Mouse (Mus musculus) limb, embryonic 12.5 days (tissue): ENCODE data around the gene Arid1b. TPM values are rescaled to one million over a fixed set of nuclear protein-coding genes. Genes with fewer than 3 reads are reported as not detected.

Experiments used
- ATAC-seq: fragments of 200-750 bp; cut with Nextera tagmentation; 2 replicates; pipeline ENCODE4 v1.8.0; 2017; ENCODE audit warnings: low read depth, moderate TSS enrichment; ENCODE audit not compliant: insufficient number of reproducible peaks, insufficient read depth, low FRiP score, low TSS enrichment
- H3K27ac ChIP-seq: fragments of 300-500 bp; sonication (generic); 2 replicates; pipeline ENCODE4 v1.5.1; 2016; ENCODE audit warnings: mild to moderate bottlenecking, moderate library complexity
- H3K27me3 ChIP-seq: fragments of 300-500 bp; sonication (generic); 2 replicates; pipeline ENCODE4 v1.6.1; 2016; ENCODE audit warnings: mild to moderate bottlenecking, moderate library complexity
- H3K36me3 ChIP-seq: fragments of 300-500 bp; sonication (generic); 2 replicates; pipeline ENCODE4 v1.6.1; 2016; ENCODE audit warnings: mild to moderate bottlenecking, moderate library complexity
- H3K4me1 ChIP-seq: fragments of 300-500 bp; sonication (generic); replicated peaks from 2 replicates; pipeline ENCODE4 v1.6.1; 2016
- H3K4me2 ChIP-seq: fragments of 300-500 bp; sonication (generic); 2 replicates; pipeline ENCODE4 v1.6.1; 2016; ENCODE audit warnings: mild to moderate bottlenecking, moderate library complexity
- H3K4me3 ChIP-seq: fragments of 300-500 bp; sonication (generic); replicated peaks from 2 replicates; pipeline ENCODE4 v1.5.1; 2016; ENCODE audit warnings: mild to moderate bottlenecking
- H3K9ac ChIP-seq: fragments of 300-500 bp; sonication (generic); replicated peaks from 2 replicates; pipeline ENCODE4 v1.6.1; 2016; ENCODE audit warnings: mild to moderate bottlenecking, moderate library complexity
- H3K9me3 ChIP-seq: fragments of 300-500 bp; sonication (generic); 2 replicates; pipeline ENCODE4 v1.6.1; 2016; ENCODE audit warnings: mild to moderate bottlenecking, moderate library complexity
- WGBS: fragments of 180-500 bp; shearing (Covaris S2); methylation state at CpG from one replicate; pipeline ENCODE4 v1.1.7; 2016; 5-methylcytosine and 5-hydroxymethylcytosine counted together
- polyA plus RNA-seq: library from polyadenylated mRNA; unstranded; fragments of >200 nt; fragmentation: Nextera tagmentation; extraction: Ambion mirVana; gene quantifications from 2 replicates; pipeline ENCODE4 v1.2.1, GENCODE M21; 2016

The Arid1b gene
- polyA plus RNA-seq, 1 experiment from 2014 or later = 18.2 TPM

DNA sequence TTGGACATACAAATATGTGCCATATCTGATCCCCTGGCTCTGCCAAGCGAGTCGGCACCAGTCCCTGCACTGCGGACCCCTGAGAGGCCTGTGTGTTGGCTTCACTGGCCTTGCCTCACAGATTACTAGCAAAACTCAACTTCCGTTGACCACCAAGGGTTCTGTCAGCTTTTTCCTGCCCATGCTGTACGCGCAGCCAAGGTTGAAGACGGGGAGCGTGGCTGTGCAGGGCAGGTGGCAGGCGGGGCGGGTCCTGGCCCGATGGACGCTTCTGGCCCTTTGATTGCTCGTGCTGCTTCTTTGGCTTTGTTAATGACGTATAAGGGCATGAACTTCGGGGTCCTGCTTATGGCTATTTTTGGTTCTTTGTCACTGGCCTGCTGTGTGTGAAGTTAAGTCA lies 253.6 kb downstream of the Arid1b start:
- 82% methylated on average over 15 of the region's 15 CpGs for WGBS
- Histone ChIP-seq H3K36me3 (peaks cover 29% of the 10 kb centered on the region), H3K4me1 (peaks cover 29% of the 10 kb centered on the region), H3K27ac (no peak overlapping the region), H3K4me2 (no peak overlapping the region), H3K27me3 (no peaks in the 10 kb centered on the region), H3K4me3 (no peak overlapping the region), H3K9me3 (no peaks in the 10 kb centered on the region), H3K9ac (no peak overlapping the region)
- no peak for ATAC-seq

DNA sequence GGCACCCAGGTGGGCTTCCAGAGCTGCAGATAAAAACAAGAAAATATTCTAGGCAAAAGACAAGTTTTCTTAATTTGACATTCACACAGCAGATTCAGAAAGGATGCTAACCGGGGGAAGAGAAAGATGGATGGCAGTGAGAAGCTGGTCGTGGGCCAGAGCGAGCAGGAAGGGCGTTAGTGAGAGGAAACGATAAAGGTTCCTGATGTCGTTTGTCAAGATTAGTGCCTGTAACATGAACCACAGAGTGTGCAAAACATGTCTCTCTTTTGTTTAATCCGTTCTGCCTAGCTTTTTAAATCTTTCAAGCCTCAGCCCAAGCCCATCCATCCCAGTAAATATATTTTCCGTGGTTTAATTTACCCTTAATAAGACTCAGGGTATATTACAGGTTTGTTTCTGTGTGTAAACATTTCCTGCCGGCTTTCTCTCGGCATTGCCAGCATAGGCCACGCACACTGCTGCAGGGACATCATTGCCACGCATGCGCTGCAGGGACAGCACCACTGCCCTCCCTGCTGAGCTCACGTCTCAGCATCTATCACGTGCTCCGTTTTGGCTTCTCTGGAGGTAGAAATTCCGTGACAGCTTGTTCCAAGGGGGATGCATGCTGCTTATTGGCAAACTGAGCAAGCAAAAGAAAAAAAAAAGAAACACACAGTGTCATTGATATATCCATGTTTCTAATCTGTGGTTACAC lies 255.0 kb downstream of the Arid1b start:
- no peak overlapping the region for H3K4me3 ChIP-seq
- H3K9me3 ChIP-seq = no peaks in the 10 kb centered on the region
- 32% methylated on average over 17 of the region's 17 CpGs for WGBS
- H3K9ac ChIP-seq = no peak overlapping the region
- peaks cover 29% of the 10 kb centered on the region for H3K4me1 ChIP-seq
- no peak overlapping the region for H3K4me2 ChIP-seq
- ATAC-seq = no peak
- peaks cover 24% of the 10 kb centered on the region for H3K36me3 ChIP-seq
- H3K27me3 ChIP-seq = no peaks in the 10 kb centered on the region
- peak overlapping the region; percentile 60; the same call in 1 of the 2 replicates for H3K27ac ChIP-seq

DNA sequence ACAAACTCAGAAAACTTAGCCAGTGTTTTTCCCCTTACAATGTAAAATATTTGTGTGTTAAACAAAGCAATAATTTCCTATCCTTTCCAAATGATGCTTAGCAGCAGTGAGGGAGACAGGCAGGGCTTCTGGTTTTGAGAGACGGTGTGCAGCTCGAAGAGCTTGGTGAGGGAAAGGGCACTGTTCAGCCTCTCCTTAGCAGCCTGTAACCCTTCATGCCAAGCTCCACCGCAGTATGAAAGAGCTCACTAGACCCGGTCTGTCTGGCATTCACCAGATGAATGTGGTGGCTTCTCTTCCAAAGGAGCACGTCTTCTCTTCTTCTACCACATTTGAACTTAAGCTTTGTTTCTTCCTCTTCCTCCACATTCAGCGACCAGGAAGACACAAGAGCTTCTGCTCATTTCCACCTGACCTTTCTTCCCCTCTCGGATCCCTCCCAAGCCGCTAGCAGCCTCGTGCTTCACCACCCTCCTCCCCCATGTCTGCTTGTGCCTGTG lies 255.6 kb downstream of the Arid1b start:
- no peaks in the 10 kb centered on the region for H3K27me3 ChIP-seq
- no peak overlapping the region for H3K9ac ChIP-seq
- H3K4me2 ChIP-seq = no peak overlapping the region
- H3K27ac ChIP-seq = no peak overlapping the region
- H3K36me3 ChIP-seq = peaks cover 24% of the 10 kb centered on the region
- H3K4me1 ChIP-seq = peaks cover 34% of the 10 kb centered on the region
- 82% methylated on average over 9 of the region's 9 CpGs for WGBS
- no peak for ATAC-seq
- no peak overlapping the region for H3K4me3 ChIP-seq
- H3K9me3 ChIP-seq = no peaks in the 10 kb centered on the region

DNA sequence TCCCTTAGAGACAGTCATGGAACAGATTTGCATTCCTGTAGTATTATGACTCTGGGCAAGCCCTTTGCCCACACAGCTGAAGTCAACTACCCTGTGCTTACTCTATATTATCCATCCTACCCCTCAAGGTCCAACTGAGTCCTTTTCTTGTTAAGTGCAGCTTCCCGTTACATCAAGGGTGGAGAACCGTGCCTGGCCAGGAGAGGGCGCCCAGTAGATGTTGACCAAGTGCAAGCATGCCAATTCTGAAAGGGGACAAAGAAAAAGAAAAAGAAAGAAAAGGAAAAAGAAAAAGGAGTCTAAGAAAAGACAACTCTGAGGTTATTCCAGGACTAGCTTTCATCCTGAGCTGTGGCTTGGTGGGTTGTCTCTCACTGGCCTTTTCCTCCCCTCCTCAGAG lies 258.3 kb downstream of the Arid1b start:
- 35% methylated on average over 3 of the region's 3 CpGs for WGBS
- H3K4me2 ChIP-seq = no peak overlapping the region
- no peak overlapping the region for H3K4me3 ChIP-seq
- H3K27ac ChIP-seq = no peak overlapping the region
- H3K4me1 ChIP-seq = peaks cover 41% of the 10 kb centered on the region
- H3K9me3 ChIP-seq = no peaks in the 10 kb centered on the region
- ATAC-seq = no peak
- H3K27me3 ChIP-seq = no peaks in the 10 kb centered on the region
- no peak overlapping the region for H3K9ac ChIP-seq
- peaks cover 12% of the 10 kb centered on the region; the same call in 1 of the 2 replicates for H3K36me3 ChIP-seq

DNA sequence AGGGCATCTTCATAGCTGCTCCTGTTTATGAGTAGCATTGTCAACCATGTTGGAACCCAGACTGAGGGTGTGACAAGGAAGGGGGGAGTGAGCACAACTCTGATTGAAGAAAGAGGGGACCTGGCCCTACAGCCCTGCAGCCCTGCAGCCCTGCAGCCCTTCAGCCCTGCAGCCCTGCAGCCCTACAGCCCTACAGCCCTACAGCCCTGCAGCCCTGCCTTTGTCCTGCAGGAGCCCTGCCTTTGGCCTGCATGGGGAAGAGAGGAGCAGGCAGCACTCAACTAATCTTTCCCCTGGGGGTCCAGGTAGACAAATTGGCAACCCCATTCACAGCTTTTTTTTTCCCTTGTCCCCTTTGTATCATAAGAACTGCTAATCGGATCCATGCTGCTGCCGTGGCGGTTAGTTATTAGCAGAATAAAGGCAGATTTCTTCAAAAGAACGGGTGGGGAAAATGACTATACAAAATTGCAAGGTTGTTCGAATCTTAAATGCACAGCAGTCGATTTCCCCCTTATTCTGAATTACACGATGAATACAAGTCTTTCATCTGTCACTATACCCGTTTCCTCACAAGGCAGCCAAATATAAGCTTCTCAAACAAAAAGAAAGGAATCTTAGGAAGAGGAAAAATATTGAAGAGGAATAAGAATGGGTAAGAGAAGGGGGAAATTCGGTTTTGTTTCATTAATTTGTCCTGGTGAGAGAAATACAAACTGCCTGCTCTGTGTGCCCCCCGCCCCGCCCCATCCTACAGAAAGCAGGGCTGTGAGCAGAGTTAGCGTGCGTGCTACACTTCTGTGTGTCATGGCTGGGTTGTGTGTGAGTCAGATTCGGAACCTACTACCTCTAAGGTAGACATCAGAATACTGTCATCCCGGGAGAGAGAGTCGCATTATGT lies 260.8 kb downstream of the Arid1b start:
- Histone ChIP-seq H3K9ac (peak overlapping the region; percentile 47; the same call in 1 of the 2 replicates), H3K27me3 (no peaks in the 10 kb centered on the region), H3K4me2 (no peak overlapping the region), H3K4me3 (no peak overlapping the region), H3K36me3 (peaks cover 9% of the 10 kb centered on the region; the same call in 1 of the 2 replicates), H3K4me1 (peaks cover 27% of the 10 kb centered on the region), H3K27ac (no peak overlapping the region), H3K9me3 (no peaks in the 10 kb centered on the region)
- 73% methylated on average over 16 of the region's 16 CpGs for whole genome bisulfite sequencing
- no peak for ATAC-seq

DNA sequence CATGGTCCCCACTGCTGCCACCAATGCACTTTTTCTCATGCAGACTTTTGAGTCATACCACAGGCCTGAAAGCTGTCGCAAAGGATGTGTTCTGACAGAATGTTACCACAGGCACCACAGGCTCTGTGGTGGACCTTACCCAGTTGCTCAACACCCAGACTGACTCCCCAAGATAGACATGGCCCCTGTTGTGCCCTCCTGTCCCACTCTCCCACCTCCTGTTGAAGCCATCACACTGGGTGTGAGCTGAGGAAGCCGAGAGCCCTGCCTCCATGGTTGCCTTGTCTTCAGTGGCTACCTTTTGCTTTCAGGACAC lies 261.4 kb downstream of the Arid1b start:
- H3K4me2 ChIP-seq = no peak overlapping the region
- no peaks in the 10 kb centered on the region for H3K9me3 ChIP-seq
- no peak for ATAC-seq
- no peak overlapping the region for H3K27ac ChIP-seq
- H3K4me3 ChIP-seq = no peak overlapping the region
- H3K27me3 ChIP-seq = no peaks in the 10 kb centered on the region
- 89% methylated on average over 2 of the region's 2 CpGs for WGBS
- 0 out of 2 replicates have a peak, but pooled peaks cover 5% of the 10 kb centered on the region for H3K36me3 ChIP-seq
- peaks cover 31% of the 10 kb centered on the region for H3K4me1 ChIP-seq
- H3K9ac ChIP-seq = no peak overlapping the region

DNA sequence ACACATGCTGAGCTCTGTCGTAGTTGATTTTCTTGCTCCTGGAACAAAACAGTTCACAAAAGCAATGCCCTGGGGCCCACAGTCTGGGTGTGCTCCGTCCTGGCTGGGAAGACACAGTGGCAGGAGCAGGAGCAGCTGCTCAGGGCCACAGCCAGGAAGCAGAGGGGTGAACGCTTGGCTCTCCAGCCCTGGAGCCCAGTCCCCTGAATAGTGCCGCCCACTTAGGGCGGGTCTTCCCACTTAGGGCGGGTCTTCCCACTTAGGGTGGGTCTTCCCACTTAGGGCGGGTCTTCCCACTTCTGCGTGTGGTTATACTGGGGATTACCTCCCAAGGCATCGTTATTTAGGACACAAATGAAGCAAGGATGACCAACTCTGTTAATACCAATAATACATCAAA lies 264.8 kb downstream of the Arid1b start:
- ATAC-seq = no peak
- no peaks in the 10 kb centered on the region for H3K27me3 ChIP-seq
- H3K4me2 ChIP-seq = no peak overlapping the region
- 74% methylated on average over 9 of the region's 9 CpGs for WGBS
- no peaks in the 10 kb centered on the region; the same call in 1 of the 2 replicates for H3K36me3 ChIP-seq
- H3K27ac ChIP-seq = no peak overlapping the region
- peaks cover 36% of the 10 kb centered on the region for H3K4me1 ChIP-seq
- H3K4me3 ChIP-seq = no peak overlapping the region
- H3K9ac ChIP-seq = no peak overlapping the region
- H3K9me3 ChIP-seq = no peaks in the 10 kb centered on the region

DNA sequence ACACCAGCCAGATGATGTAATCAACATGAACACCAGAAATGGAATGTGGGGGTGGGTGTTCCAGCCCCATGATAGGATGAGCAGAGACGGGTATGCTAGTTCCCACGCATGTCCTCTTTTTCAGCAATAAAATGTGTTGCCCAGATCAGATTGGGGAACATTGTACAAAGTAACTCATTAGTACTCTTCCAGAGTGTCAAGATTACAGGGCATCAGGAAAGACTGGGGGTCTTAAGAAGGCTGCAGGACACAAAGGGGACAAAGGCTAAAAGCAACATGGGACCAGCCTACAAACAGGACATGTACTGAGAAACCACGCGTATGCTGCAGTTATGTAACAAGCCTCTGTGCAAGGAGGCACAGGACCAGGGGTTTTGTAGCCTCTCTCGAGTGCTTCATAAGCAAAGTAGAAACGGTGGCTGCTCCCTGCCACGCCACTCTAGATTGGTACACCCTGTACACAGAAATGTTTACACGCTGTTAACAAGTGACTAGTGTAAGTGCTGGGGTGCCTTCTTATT lies 267.1 kb downstream of the Arid1b start:
- Histone ChIP-seq H3K9me3 (no peaks in the 10 kb centered on the region), H3K27me3 (no peaks in the 10 kb centered on the region), H3K36me3 (peaks cover 14% of the 10 kb centered on the region; the same call in 1 of the 2 replicates), H3K4me1 (peaks cover 29% of the 10 kb centered on the region), H3K27ac (no peak overlapping the region), H3K9ac (no peak overlapping the region), H3K4me3 (no peak overlapping the region), H3K4me2 (no peak overlapping the region)
- no peak for ATAC-seq
- WGBS = 85% methylated on average over 8 of the region's 8 CpGs

DNA sequence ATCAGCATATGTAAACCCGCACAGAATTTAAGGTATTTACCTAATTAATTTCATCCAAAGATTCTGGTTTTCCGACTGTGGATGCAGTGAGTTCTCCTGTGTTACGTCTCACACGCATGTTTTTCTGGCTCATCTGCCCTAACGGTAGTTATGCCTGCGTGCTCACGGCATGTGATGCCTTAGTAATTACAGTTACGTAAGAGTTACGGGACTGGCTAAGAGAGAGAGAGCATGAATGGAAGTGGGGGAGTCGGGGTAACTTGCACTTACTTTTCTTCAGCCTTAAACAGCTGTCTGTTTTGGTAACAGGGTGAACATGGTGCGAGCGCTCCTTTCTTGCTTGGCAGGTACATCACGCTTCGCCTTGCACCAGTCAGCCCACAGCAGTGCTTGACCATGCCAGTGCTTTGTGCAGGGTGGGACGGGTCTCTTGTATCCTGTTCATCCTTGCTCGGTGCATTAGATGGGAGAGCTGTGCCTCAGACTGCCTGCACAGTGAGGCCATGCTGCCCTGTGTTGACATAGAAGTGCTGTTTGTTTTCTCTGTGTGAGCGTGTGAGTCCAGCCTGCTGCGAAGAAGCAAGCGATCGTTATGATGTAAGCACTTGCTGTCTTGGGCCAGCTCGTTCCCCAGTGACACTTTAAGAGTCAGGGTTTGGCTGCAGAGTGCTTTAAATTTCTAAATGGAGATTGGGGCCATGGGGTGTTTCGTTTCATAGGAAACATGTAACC lies 267.9 kb downstream of the Arid1b start:
- ATAC-seq = no peak
- Histone ChIP-seq H3K36me3 (peaks cover 18% of the 10 kb centered on the region; the same call in 1 of the 2 replicates), H3K27me3 (no peaks in the 10 kb centered on the region)

DNA sequence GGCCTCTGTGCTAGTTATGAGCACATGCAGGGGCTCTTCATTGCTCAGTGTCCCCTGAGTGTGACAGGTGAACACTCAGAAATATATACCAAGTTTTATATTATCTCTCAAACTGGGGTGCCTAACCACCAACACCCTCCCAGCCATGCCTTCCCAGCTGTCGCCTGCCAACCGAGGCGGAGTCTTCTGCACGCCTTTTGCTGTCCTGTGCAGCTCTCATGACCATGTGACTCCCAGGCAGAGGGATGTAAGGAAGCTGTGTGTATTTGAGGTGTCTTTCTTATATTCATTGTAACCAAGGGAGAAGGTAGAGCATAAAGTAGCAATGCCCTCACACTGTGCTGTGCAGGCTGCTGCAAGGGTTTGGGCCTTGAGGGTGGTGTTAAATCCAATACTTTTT lies 268.7 kb downstream of the Arid1b start:
- WGBS = 86% methylated on average over 4 of the region's 4 CpGs
- no peak for ATAC-seq
- no peaks in the 10 kb centered on the region for H3K9me3 ChIP-seq
- peaks cover 21% of the 10 kb centered on the region; the same call in 1 of the 2 replicates for H3K36me3 ChIP-seq
- no peaks in the 10 kb centered on the region for H3K27me3 ChIP-seq
- H3K4me1 ChIP-seq = peaks cover 24% of the 10 kb centered on the region
- H3K27ac ChIP-seq = no peak overlapping the region
- no peak overlapping the region for H3K4me3 ChIP-seq
- H3K4me2 ChIP-seq = no peak overlapping the region
- no peak overlapping the region for H3K9ac ChIP-seq

More for the DNA sequence above, 267.9 kb downstream of the Arid1b start:
- Histone ChIP-seq H3K4me2 (no peak overlapping the region), H3K4me3 (no peak overlapping the region), H3K4me1 (peaks cover 29% of the 10 kb centered on the region), H3K9me3 (no peaks in the 10 kb centered on the region), H3K27ac (0 out of 2 replicates have a peak overlapping the region, but pooled peaks have one; percentile 12), H3K9ac (no peak overlapping the region)
- 80% methylated on average over 22 of the region's 22 CpGs for WGBS
